Mouse (Mus musculus): Measurements from ENCODE around the gene Mkks.

Gene Mkks

GRCm38 (mm10) chr2:136834715-136835075 is 56.5 kb downstream of the Mkks start:
- DNase-seq (ENCODE audit: low read depth) = no peak

DNA sequence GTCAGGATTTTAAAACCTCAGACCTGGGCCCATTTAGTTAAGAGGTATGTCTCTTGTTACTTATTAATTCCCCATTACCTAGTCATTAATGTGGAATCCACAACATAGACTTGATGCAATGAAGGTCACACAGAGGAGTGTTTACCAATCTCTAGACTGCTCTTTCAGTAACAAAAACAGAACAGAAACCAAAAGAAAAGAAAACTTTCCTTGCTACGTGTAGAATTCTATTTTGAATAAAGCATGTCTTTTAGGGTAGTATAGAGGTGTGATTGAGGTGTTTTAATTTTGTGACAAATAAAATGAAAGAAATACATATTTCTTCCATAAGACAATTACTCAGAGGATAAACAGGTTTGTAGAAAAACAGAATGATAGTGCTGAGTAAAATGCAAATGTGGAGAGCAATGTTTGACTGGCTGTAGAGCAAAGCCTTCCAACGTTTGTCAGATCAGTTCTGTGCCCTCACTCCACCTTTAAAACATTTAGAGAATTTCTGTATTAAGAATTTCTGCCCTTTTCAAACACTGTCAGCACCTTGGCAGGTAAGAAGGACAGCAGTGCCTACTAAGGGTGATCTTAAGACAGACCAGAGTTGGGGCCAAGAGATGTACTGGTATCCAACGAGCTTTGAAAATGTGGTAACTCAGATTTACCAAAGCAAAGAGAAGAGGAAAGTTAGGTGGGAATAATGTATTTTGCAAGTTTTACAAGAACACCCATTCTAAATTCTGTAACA is 57.0 kb downstream of the Mkks start:
- DNase-seq (ENCODE audit: low read depth) = no peak

DNA sequence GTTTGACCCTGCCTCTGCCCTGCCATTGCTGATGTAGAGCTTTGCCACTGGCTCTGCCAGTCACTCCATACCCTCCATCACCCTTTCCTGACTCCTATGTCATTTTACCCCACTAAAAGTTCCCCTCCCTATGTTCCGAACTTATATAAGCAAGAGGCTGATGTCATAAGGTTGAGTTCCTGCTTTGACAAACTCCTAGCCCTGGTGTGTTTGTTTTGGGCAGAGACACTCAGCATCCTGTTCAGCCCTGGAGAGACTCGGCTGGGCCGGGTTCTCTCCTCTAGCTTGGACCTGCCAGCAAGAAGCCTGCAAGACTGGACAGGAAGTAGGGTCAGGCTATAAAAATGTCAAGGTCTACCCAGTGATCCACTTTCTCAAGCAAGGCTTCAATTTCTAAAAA is 58.3 kb downstream of the Mkks start:
- DNase-seq (ENCODE audit: low read depth) = no peak

- DNase-seq (ENCODE audit: low read depth) = no peak
Observed at GRCm38 (mm10) chr2:136827612-136828011, 63.6 kb downstream of the Mkks start.
